In genomic region chr7:4513236-4513635, GRCm38 (mm10) we compare ENCODE assay signal across 8 mouse cellular contexts. TPM values are rescaled to one million over a fixed set of nuclear protein-coding genes. Genes with fewer than 3 reads are reported as not detected.
DNase-seq lines count a peak whose midpoint lies in the region; ATAC-seq and TF ChIP-seq lines count a peak whose summit lies in the region.

No protein-coding gene starts in this region.

- no peaks in the 10 kb centered on the region for H3K9me3 ChIP-seq in kidney, embryonic 16.5 days (ENCODE audit: low read length)
- H3K9me3 ChIP-seq in ES-E14 (ENCODE audit: control insufficient read depth, insufficient read depth, low read depth, low read length) = no peaks in the 10 kb centered on the region
- no peaks in the 10 kb centered on the region for H3K9me3 ChIP-seq in intestine, postnatal 0 days (ENCODE audit: control insufficient read depth)
- H3K9me3 ChIP-seq in midbrain, postnatal 0 days (ENCODE audit: low read length) = no peaks in the 10 kb centered on the region

- in situ Hi-C loops in ES-E14 (cut with MboI; ENCODE audit: low sequenced_read_pairs in 2 of 2, unreplicated experiment in 2 of 2) = no loop called here

- H3K36me3 ChIP-seq in kidney, adult 2 months (ENCODE audit: control insufficient read depth, insufficient read depth, low read length) = no peaks in the 10 kb centered on the region
- H3K36me3 ChIP-seq in kidney, embryonic 16.5 days (ENCODE audit: insufficient read depth, low read length) = no peaks in the 10 kb centered on the region
- no peaks in the 10 kb centered on the region for H3K36me3 ChIP-seq in ES-E14 (ENCODE audit: control insufficient read depth, insufficient read depth, low read length, poor library complexity, severe bottlenecking)
- H3K36me3 ChIP-seq in intestine, postnatal 0 days (ENCODE audit: control insufficient read depth, insufficient read depth) = no peaks in the 10 kb centered on the region
- no peaks in the 10 kb centered on the region for H3K36me3 ChIP-seq in midbrain, postnatal 0 days (ENCODE audit: insufficient read depth, low read length)

- H3K4me3 ChIP-seq in kidney, adult 2 months (ENCODE audit: insufficient read depth, low read depth, low read length) = no peak overlapping the region
- H3K4me3 ChIP-seq in kidney, embryonic 16.5 days (ENCODE audit: low read length) = no peak overlapping the region
- H3K4me3 ChIP-seq in ES-E14 (ENCODE audit: insufficient read depth in 1 of 2, low read depth in 1 of 2, low read length in 2 of 2, poor library complexity in 1 of 2, severe bottlenecking in 1 of 2) = no peak overlapping the region
- H3K4me3 ChIP-seq in intestine, postnatal 0 days (ENCODE audit: low read depth, low read length) = no peak overlapping the region
- no peak overlapping the region for H3K4me3 ChIP-seq in midbrain, postnatal 0 days (ENCODE audit: low read depth, low read length)

- TF ChIP-seq CTCF in kidney, adult 2 months (conservative IDR thresholded peaks at IDR 0.05; ENCODE audit: insufficient read depth, insufficient read length, low read depth, low read length) = peak; percentile 77
- peak; percentile 92 for TF ChIP-seq CTCF in intestine, postnatal 0 days (IDR thresholded peaks at IDR 0.05; ENCODE audit: low read depth)
- TF ChIP-seq CTCF in midbrain, postnatal 0 days (IDR thresholded peaks at IDR 0.05) = peak; percentile 76

- no peak for DNase-seq in kidney, adult 2 months
- DNase-seq in ES-E14 (ENCODE audit: low read depth, low spot score) = no peak
- DNase-seq in embryo, embryonic 9.5 days (ENCODE audit: extremely low spot score) = peak; percentile 53
- peak; percentile 27 for DNase-seq in midbrain, postnatal 0 days (ENCODE audit: low spot score)
- no peak for DNase-seq in cerebellum, postnatal 4 days (ENCODE audit: low spot score in 2 of 2)
- no peak for DNase-seq in right cerebral cortex, postnatal 4 days

- H3K4me1 ChIP-seq in kidney, adult 2 months (ENCODE audit: control insufficient read depth, insufficient read depth, low read length) = no peaks in the 10 kb centered on the region
- H3K4me1 ChIP-seq in kidney, embryonic 16.5 days (ENCODE audit: insufficient read depth, low read length) = peaks cover 23% of the 10 kb centered on the region
- peaks cover 2 to 30% of the 10 kb centered on the region in 2 experiments; a peak in 3 of 4 replicates for H3K4me1 ChIP-seq in ES-E14 (ENCODE audit: control insufficient read depth in 2 of 2, insufficient read depth in 2 of 2, low read length in 2 of 2, poor library complexity in 1 of 2)
- 0 out of 2 replicates have a peak, but pooled peaks cover 4% of the 10 kb centered on the region for H3K4me1 ChIP-seq in intestine, postnatal 0 days (replicated peaks; ENCODE audit: control insufficient read depth, insufficient read depth, low read length)
- no peaks in the 10 kb centered on the region for H3K4me1 ChIP-seq in midbrain, postnatal 0 days (ENCODE audit: insufficient read depth, low read length)

- H3K27me3 ChIP-seq in kidney, adult 2 months (replicated peaks; ENCODE audit: control insufficient read depth, insufficient read depth, low read length) = no peaks in the 10 kb centered on the region
- no peaks in the 10 kb centered on the region for H3K27me3 ChIP-seq in kidney, embryonic 16.5 days (ENCODE audit: insufficient read depth, low read length)
- H3K27me3 ChIP-seq in intestine, postnatal 0 days (replicated peaks; ENCODE audit: control insufficient read depth, insufficient read depth, low read length) = no peaks in the 10 kb centered on the region
- H3K27me3 ChIP-seq in midbrain, postnatal 0 days (ENCODE audit: insufficient read depth, low read length) = no peaks in the 10 kb centered on the region

- ATAC-seq in kidney, embryonic 16.5 days (ENCODE audit: low FRiP score, low TSS enrichment) = no peak
- ATAC-seq in intestine, postnatal 0 days = 0 out of 2 replicates have a peak, but pooled peaks have one; percentile 7
- no peak for ATAC-seq in midbrain, postnatal 0 days (ENCODE audit: low FRiP score)

- no peak overlapping the region for H3K27ac ChIP-seq in kidney, adult 2 months (ENCODE audit: insufficient read depth, low read depth, low read length)
- H3K27ac ChIP-seq in kidney, embryonic 16.5 days (ENCODE audit: low read length) = no peak overlapping the region
- no peak overlapping the region for H3K27ac ChIP-seq in ES-E14 (ENCODE audit: insufficient read depth, low read depth, low read length, poor library complexity, severe bottlenecking)
- no peak overlapping the region for H3K27ac ChIP-seq in intestine, postnatal 0 days (ENCODE audit: low read depth, low read length)
- H3K27ac ChIP-seq in midbrain, postnatal 0 days (ENCODE audit: low read depth, low read length) = no peak overlapping the region

- H3K9ac ChIP-seq in kidney, embryonic 16.5 days (replicated peaks; ENCODE audit: low read length) = no peak overlapping the region
- H3K9ac ChIP-seq in ES-E14 (ENCODE audit: insufficient read depth, low read depth, low read length, poor library complexity, severe bottlenecking) = peak overlapping the region; percentile 25; the same call in 1 of the 2 replicates
- no peak overlapping the region for H3K9ac ChIP-seq in intestine, postnatal 0 days (ENCODE audit: low read depth, low read length)
- no peak overlapping the region for H3K9ac ChIP-seq in midbrain, postnatal 0 days (replicated peaks; ENCODE audit: low read length, poor library complexity, severe bottlenecking)

- 32% methylated on average over 13 of the region's 13 CpGs for WGBS in kidney, adult 2 months
- WGBS in kidney, embryonic 16.5 days = 30% methylated on average over 13 of the region's 13 CpGs
- 31% methylated on average over 13 of the region's 13 CpGs for WGBS in intestine, postnatal 0 days
- 28% methylated on average over 13 of the region's 13 CpGs for WGBS in midbrain, postnatal 0 days

- no peak overlapping the region for H3K4me2 ChIP-seq in kidney, embryonic 16.5 days (replicated peaks; ENCODE audit: low read depth, low read length)
- H3K4me2 ChIP-seq in intestine, postnatal 0 days (replicated peaks; ENCODE audit: low read depth) = no peak overlapping the region
- H3K4me2 ChIP-seq in midbrain, postnatal 0 days (ENCODE audit: low read depth, low read length, poor library complexity, severe bottlenecking) = no peak overlapping the region

- no peak for TF ChIP-seq POLR2A in kidney, adult 2 months (IDR thresholded peaks at IDR 0.05; ENCODE audit: low read depth, low read length)

TF ChIP-seq in ES-E14, 5 proteins besides CTCF, POLR2A, EP300 and RAD21:
- TF ChIP-seq ZC3H11A (IDR thresholded peaks at IDR 0.05; ENCODE audit: borderline replicate concordance, low read depth, low read length) = no peak
- TF ChIP-seq ZNF384 (IDR thresholded peaks at IDR 0.05; ENCODE audit: low read depth, low read length) = peak; percentile 83
TF ChIP-seq in ES-E14: peak in this region for 1.

RNA-seq across cellular contexts. Expression of gene Tnnt1, which starts 2.9 kb away (rescaled TPM):
- polyA plus RNA-seq in kidney, adult 2 months (2012; rRNA removed) = 0.39 and 3.9 TPM in 2 replicates
- 20.9 and 21.6 TPM in 2 replicates for polyA plus RNA-seq in kidney, embryonic 16.5 days (2015; fragmentation: Nextera tagmentation; extraction: Ambion mirVana)
- total RNA-seq in ES-E14 (2012; rRNA removed) = 6.3 and 8.4 TPM in 2 replicates
- 20.1 and 24.3 TPM in 2 replicates for polyA plus RNA-seq in intestine, postnatal 0 days (2015; fragmentation: Nextera tagmentation; extraction: Ambion mirVana)
- 2.9 and 4.2 TPM in 2 replicates for total RNA-seq in midbrain, postnatal 0 days (2014; rRNA removed)
- polyA plus RNA-seq in midbrain, postnatal 0 days (2015; fragmentation: Nextera tagmentation; extraction: Ambion mirVana) = 3.3 and 4.1 TPM in 2 replicates

RNA-seq across cellular contexts. Expression of gene Tnni3, which starts 10.8 kb away (rescaled TPM):
- polyA plus RNA-seq in kidney, adult 2 months (2012; rRNA removed) = 2.1 and 2.6 TPM in 2 replicates
- 5.8 and 6.1 TPM in 2 replicates for polyA plus RNA-seq in kidney, embryonic 16.5 days (2015; fragmentation: Nextera tagmentation; extraction: Ambion mirVana)
- total RNA-seq in ES-E14 (2012; rRNA removed) = 7.8 and 17.9 TPM in 2 replicates
- 1.1 TPM in 2 replicates for polyA plus RNA-seq in intestine, postnatal 0 days (2015; fragmentation: Nextera tagmentation; extraction: Ambion mirVana)
- 4.1 TPM in 1 of 2 replicates, not detected in the other for total RNA-seq in midbrain, postnatal 0 days (2014; rRNA removed)
- polyA plus RNA-seq in midbrain, postnatal 0 days (2015; fragmentation: Nextera tagmentation; extraction: Ambion mirVana) = 1.4 and 1.7 TPM in 2 replicates

RNA-seq across cellular contexts. Expression of gene Ppp1r12c, which starts 11.8 kb away (rescaled TPM):
- 31.0 and 33.0 TPM in 2 replicates for polyA plus RNA-seq in kidney, adult 2 months (2012; rRNA removed)
- 22.1 and 31.6 TPM in 2 replicates for polyA plus RNA-seq in kidney, embryonic 16.5 days (2015; fragmentation: Nextera tagmentation; extraction: Ambion mirVana)
- 83.2 and 126 TPM in 2 replicates for total RNA-seq in ES-E14 (2012; rRNA removed)
- 33.6 and 33.9 TPM in 2 replicates for polyA plus RNA-seq in intestine, postnatal 0 days (2015; fragmentation: Nextera tagmentation; extraction: Ambion mirVana)
- total RNA-seq in midbrain, postnatal 0 days (2014; rRNA removed) = 75.5 and 114 TPM in 2 replicates
- 34.6 and 35.0 TPM in 2 replicates for polyA plus RNA-seq in midbrain, postnatal 0 days (2015; fragmentation: Nextera tagmentation; extraction: Ambion mirVana)

RNA-seq across cellular contexts. Expression of gene Dnaaf3, which starts 19.0 kb away (rescaled TPM):
- polyA plus RNA-seq in kidney, adult 2 months (2012; rRNA removed) = 1.3 and 1.4 TPM in 2 replicates
- polyA plus RNA-seq in kidney, embryonic 16.5 days (2015; fragmentation: Nextera tagmentation; extraction: Ambion mirVana) = 3.3 and 3.5 TPM in 2 replicates
- 3.1 and 6.3 TPM in 2 replicates for total RNA-seq in ES-E14 (2012; rRNA removed)
- 0.33 and 0.54 TPM in 2 replicates for polyA plus RNA-seq in intestine, postnatal 0 days (2015; fragmentation: Nextera tagmentation; extraction: Ambion mirVana)
- 0.80 and 2.4 TPM in 2 replicates for total RNA-seq in midbrain, postnatal 0 days (2014; rRNA removed)
- 1.3 and 1.7 TPM in 2 replicates for polyA plus RNA-seq in midbrain, postnatal 0 days (2015; fragmentation: Nextera tagmentation; extraction: Ambion mirVana)

RNA-seq across cellular contexts. Expression of gene Syt5, which starts 34.1 kb away (rescaled TPM):
- polyA plus RNA-seq in kidney, adult 2 months (2012; rRNA removed) = 0.55 and 1.0 TPM in 2 replicates
- 5.3 and 6.6 TPM in 2 replicates for polyA plus RNA-seq in kidney, embryonic 16.5 days (2015; fragmentation: Nextera tagmentation; extraction: Ambion mirVana)
- total RNA-seq in ES-E14 (2012; rRNA removed) = 3.0 and 8.7 TPM in 2 replicates
- polyA plus RNA-seq in intestine, postnatal 0 days (2015; fragmentation: Nextera tagmentation; extraction: Ambion mirVana) = 5.3 and 5.7 TPM in 2 replicates
- total RNA-seq in midbrain, postnatal 0 days (2014; rRNA removed) = 84.7 and 147 TPM in 2 replicates
- 184 and 194 TPM in 2 replicates for polyA plus RNA-seq in midbrain, postnatal 0 days (2015; fragmentation: Nextera tagmentation; extraction: Ambion mirVana)

Comparison
In these comparisons a context has a peak if more than half of its experiments do, and no peak if none do; other contexts are left out.
1. DNase-seq: peak in embryo, embryonic 9.5 days (single experiment) and midbrain, postnatal 0 days (single experiment); none in kidney, adult 2 months (single experiment), ES-E14 (single experiment), cerebellum, postnatal 4 days (0 of 2) and right cerebral cortex, postnatal 4 days (single experiment).
2. Peak in every context shown above with its lines, with median percentiles within 50 percentile points of each other: CTCF ChIP-seq.